Mouse (Mus musculus) ES-Bruce4 (cell line): Measurements from ENCODE around the gene Lat.

Experiments used
- CTCF ChIP-seq: IDR thresholded peaks from one replicate; pipeline ENCODE4 v1.8.1; 2011; ENCODE audit warnings: low read depth, low read length
- EP300 ChIP-seq: IDR thresholded peaks from 2 replicates; pipeline ENCODE4 v1.6.1; 2011; ENCODE audit warnings: low read depth, low read length; ENCODE audit not compliant: insufficient read depth
- POLR2A ChIP-seq: IDR thresholded peaks from one replicate; pipeline ENCODE4 v1.8.1; 2011; ENCODE audit warnings: low read length; ENCODE audit not compliant: insufficient read depth

- TF ChIP-seq POLR2A: no peak
- TF ChIP-seq CTCF: no peak
- no peak for TF ChIP-seq EP300
These were observed 10.3 kb downstream of the Lat start for GRCm38 (mm10) chr7:126359049-126359448.
